Mouse (Mus musculus) adrenal gland, adult 2 months (tissue): ENCODE measurements around the gene Pdx1. TPM values are rescaled to one million over a fixed set of nuclear protein-coding genes. Genes with fewer than 3 reads are reported as not detected.

ENCODE experiments used
- DNase-seq: peaks from one replicate; pipeline ENCODE4 v3.0.0; 2021
- polyA plus RNA-seq: library from polyadenylated mRNA; depleted of rRNA; stranded (reverse); fragments of >200 nt; gene quantifications from 2 replicates; pipeline ENCODE4 v1.2.3, GENCODE M21; 2012
- total RNA-seq, 2 experiments: library from RNA; stranded (reverse); gene quantifications; 2 replicates each; pipeline ENCODE4 v1.2.3; 2021

Pdx1 gene
- total and polyA plus RNA-seq, 3 experiments = not detected

GRCm38 (mm10) chr5:147277547-147277925, 7.8 kb downstream of the Pdx1 start:
- no peak for DNase-seq

- DNase-seq = no peak
These were observed 14.6 kb downstream of the Pdx1 start for GRCm38 (mm10) chr5:147284365-147284764.

- no peak for DNase-seq
These were observed 22.2 kb downstream of the Pdx1 start for GRCm38 (mm10) chr5:147291764-147292505.

- DNase-seq = no peak
These were observed 22.9 kb downstream of the Pdx1 start for GRCm38 (mm10) chr5:147292506-147293120.

GRCm38 (mm10) chr5:147293127-147293910, 23.6 kb downstream of the Pdx1 start:
- DNase-seq = peak; percentile 47

GRCm38 (mm10) chr5:147294121-147294520, 24.4 kb downstream of the Pdx1 start:
- no peak for DNase-seq

- no peak for DNase-seq
These were observed 27.5 kb downstream of the Pdx1 start for GRCm38 (mm10) chr5:147297249-147297648.

- DNase-seq = peak; percentile 39
These were observed 29.7 kb downstream of the Pdx1 start for GRCm38 (mm10) chr5:147299255-147300000.

- DNase-seq = no peak
These were observed 30.2 kb downstream of the Pdx1 start for GRCm38 (mm10) chr5:147300001-147300363.

- no peak for DNase-seq
These were observed 31.4 kb downstream of the Pdx1 start for GRCm38 (mm10) chr5:147300917-147301780.

GRCm38 (mm10) chr5:147301781-147302070, 32.0 kb downstream of the Pdx1 start:
- no peak for DNase-seq

GRCm38 (mm10) chr5:147302141-147302540, 32.4 kb downstream of the Pdx1 start:
- DNase-seq = no peak

- DNase-seq = no peak
These were observed 33.1 kb downstream of the Pdx1 start for GRCm38 (mm10) chr5:147302746-147303400.

- DNase-seq = no peak
These were observed 34.8 kb downstream of the Pdx1 start for GRCm38 (mm10) chr5:147304276-147305155.

GRCm38 (mm10) chr5:147305166-147305565, 35.4 kb downstream of the Pdx1 start:
- DNase-seq = no peak

GRCm38 (mm10) chr5:147305856-147306637, 36.3 kb downstream of the Pdx1 start:
- no peak for DNase-seq

- DNase-seq = no peak
These were observed 37.1 kb downstream of the Pdx1 start, which contains the start of gene Cdx2 for GRCm38 (mm10) chr5:147306638-147307397. TSS of gene Cdx2 (minus strand) at chr5:147307270.

- no peak for DNase-seq
These were observed 37.6 kb downstream of the Pdx1 start for GRCm38 (mm10) chr5:147307398-147307785.
